Mouse (Mus musculus) lung, adult 2 months (tissue): Measurements from ENCODE around the gene Wrap73.

Experiments
- CTCF ChIP-seq: fragments of 200-500 bp; IDR thresholded peaks from 2 replicates; pipeline ENCODE4 v1.5.1; 2011; ENCODE audit warnings: mild to moderate bottlenecking, low read length, control low read depth; ENCODE audit not compliant: insufficient read depth
- POLR2A ChIP-seq: fragments of 200-500 bp; IDR thresholded peaks from 2 replicates; pipeline ENCODE4 v1.6.1; 2011; ENCODE audit warnings: low read depth, mild to moderate bottlenecking, control low read depth, low read length, borderline replicate concordance; ENCODE audit errors: extremely low read depth

GRCm38 (mm10) chr4:154185001-154185400 lies 42.8 kb downstream of the Wrap73 start:
- TF ChIP-seq CTCF (no peak), POLR2A (no peak; the same call in 1 of the 2 replicates)
